Mouse (Mus musculus) lung, postnatal 14 days (tissue): ENCODE results near the gene Ccnb1ip1.
A peak's percentile ranks its signal among the peaks of the same experiment; 100 is the strongest.

Source experiments
- DNase-seq: peaks from one replicate; pipeline ENCODE4 v3.0.0; 2021

Gene Ccnb1ip1

GRCm38 (mm10) chr14:50782166-50782565, 25.4 kb downstream of the Ccnb1ip1 start:
- no peak for DNase-seq

GRCm38 (mm10) chr14:50771342-50771741, 36.2 kb downstream of the Ccnb1ip1 start:
- DNase-seq: peak; percentile 13

GRCm38 (mm10) chr14:50765736-50766135, 41.8 kb downstream of the Ccnb1ip1 start:
- no peak for DNase-seq

GRCm38 (mm10) chr14:50758416-50759085, 49.0 kb downstream of the Ccnb1ip1 start:
- DNase-seq: no peak

GRCm38 (mm10) chr14:50744994-50745393, 62.5 kb downstream of the Ccnb1ip1 start, which contains the start of gene Olfr749:
TSS of gene Olfr749 (minus strand) at chr14:50745094.
- no peak for DNase-seq

GRCm38 (mm10) chr14:50741584-50741983, 65.9 kb downstream of the Ccnb1ip1 start:
- DNase-seq: no peak

GRCm38 (mm10) chr14:50740334-50740733, 67.2 kb downstream of the Ccnb1ip1 start:
- no peak for DNase-seq
